Mouse (Mus musculus) liver, postnatal 0 days (tissue): Measurements from ENCODE around the gene Repin1. TPM values are rescaled to one million over a fixed set of nuclear protein-coding genes. Genes with fewer than 3 reads are reported as not detected.
"Not testable (repeated sequence)": the region's sequence is repeated elsewhere in the genome, so short reads cannot be mapped to it uniquely, and the experiment has no call there.

Experiments used
- ATAC-seq: fragments of 200-750 bp; cut with Nextera tagmentation; 2 replicates; pipeline ENCODE4 v1.8.0; 2017; ENCODE audit warnings: mild to moderate bottlenecking, moderate library complexity
- DNase-seq: peaks from one replicate; pipeline ENCODE4 v3.0.0-alpha.2; 2016
- H3K27ac ChIP-seq: fragments of 300-500 bp; sonication (generic); 2 replicates; pipeline ENCODE4 v1.5.1; 2014; ENCODE audit warnings: antibody characterized with exemption, moderate library complexity, mild to moderate bottlenecking, low read depth
- H3K27me3 ChIP-seq: fragments of 300-500 bp; sonication (generic); 2 replicates; pipeline ENCODE4 v1.6.1; 2014; ENCODE audit warnings: low read length, control low read depth, mixed read lengths; ENCODE audit not compliant: insufficient read depth
- H3K36me3 ChIP-seq: fragments of 300-500 bp; sonication (generic); replicated peaks from 2 replicates; pipeline ENCODE4 v1.6.1; 2014; ENCODE audit warnings: mild to moderate bottlenecking, control low read depth, low read length, moderate library complexity, mixed read lengths; ENCODE audit not compliant: insufficient read depth
- H3K4me1 ChIP-seq: fragments of 300-500 bp; sonication (generic); 2 replicates; pipeline ENCODE4 v1.6.1; 2014; ENCODE audit warnings: antibody characterized with exemption, mild to moderate bottlenecking, control low read depth; ENCODE audit not compliant: insufficient read depth
- H3K4me2 ChIP-seq: fragments of 300-500 bp; sonication (generic); 2 replicates; pipeline ENCODE4 v1.6.1; 2014; ENCODE audit warnings: low read depth, mild to moderate bottlenecking, low read length, moderate library complexity, mixed read lengths
- H3K4me3 ChIP-seq: fragments of 300-500 bp; sonication (generic); 2 replicates; pipeline ENCODE4 v1.5.1; 2014; ENCODE audit warnings: low read depth, low read length
- H3K9ac ChIP-seq: fragments of 300-500 bp; sonication (generic); replicated peaks from 2 replicates; pipeline ENCODE4 v1.6.1; 2014; ENCODE audit warnings: mild to moderate bottlenecking, moderate library complexity
- H3K9me3 ChIP-seq: fragments of 300-500 bp; sonication (generic); 2 replicates; pipeline ENCODE4 v1.6.1; 2016; ENCODE audit warnings: mild to moderate bottlenecking, control low read depth, low read length, mixed read lengths
- CTCF ChIP-seq: sonication (generic); IDR thresholded peaks from 2 replicates; pipeline ENCODE4 v1.5.1; 2016; ENCODE audit warnings: antibody characterized with exemption, low read depth
- EP300 ChIP-seq: IDR thresholded peaks from 2 replicates; pipeline ENCODE4 v1.6.1; 2016; ENCODE audit warnings: antibody characterized with exemption, low read depth, mild to moderate bottlenecking
- WGBS: fragments of 180-500 bp; shearing (Covaris S2); extraction: QIAGEN DNeasy Blood & Tissue Kit; methylation state at CpG from one replicate; pipeline ENCODE4 v1.1.7; 2014; ENCODE audit not compliant: insufficient replicate concordance; 5-methylcytosine and 5-hydroxymethylcytosine counted together
- polyA plus RNA-seq: library from polyadenylated mRNA; unstranded; fragments of >200 nt; fragmentation: Nextera tagmentation; extraction: Ambion mirVana; gene quantifications from 2 replicates; pipeline ENCODE4 v1.2.1, GENCODE M21; 2015

The Repin1 gene
- polyA plus RNA-seq, 1 experiment from 2014 or later = 14.4 TPM

GRCm38 (mm10) chr6:48613464-48613863 lies 19.8 kb downstream of the Repin1 start:
- Histone ChIP-seq H3K9me3 (no peaks in the 10 kb centered on the region), H3K4me3 (no peak overlapping the region), H3K4me2 (no peak overlapping the region), H3K27me3 (no peaks in the 10 kb centered on the region), H3K36me3 (no peaks in the 10 kb centered on the region; the same call in 1 of the 2 replicates), H3K27ac (no peak overlapping the region), H3K9ac (no peak overlapping the region), H3K4me1 (no peaks in the 10 kb centered on the region)
- DNase-seq (no peak), ATAC-seq (no peak)
- TF ChIP-seq EP300 (no peak), CTCF (no peak)
- WGBS = 73% methylated on average over 4 of the region's 4 CpGs

GRCm38 (mm10) chr6:48614756-48615155 lies 21.1 kb downstream of the Repin1 start:
- TF ChIP-seq EP300 (no peak), CTCF (no peak)
- Histone ChIP-seq H3K4me2 (no peak overlapping the region), H3K4me1 (no peaks in the 10 kb centered on the region), H3K9me3 (no peaks in the 10 kb centered on the region), H3K27me3 (no peaks in the 10 kb centered on the region), H3K9ac (no peak overlapping the region), H3K36me3 (peaks cover 8% of the 10 kb centered on the region), H3K4me3 (no peak overlapping the region), H3K27ac (no peak overlapping the region)
- ATAC-seq (no peak), DNase-seq (no peak)
- WGBS = 63% methylated on average over 5 of the region's 5 CpGs

GRCm38 (mm10) chr6:48620031-48620430 lies 26.3 kb downstream of the Repin1 start:
- H3K36me3 ChIP-seq = peaks cover 19% of the 10 kb centered on the region
- 91% methylated on average over 30 of the region's 30 CpGs for WGBS
- TF ChIP-seq EP300 (no peak), CTCF (no peak)
- no peaks in the 10 kb centered on the region for H3K4me1 ChIP-seq
- no peak overlapping the region for H3K4me2 ChIP-seq
- H3K4me3 ChIP-seq = no peak overlapping the region
- DNase-seq = no peak
- H3K9ac ChIP-seq = no peak overlapping the region
- no peaks in the 10 kb centered on the region for H3K27me3 ChIP-seq
- no peaks in the 10 kb centered on the region for H3K9me3 ChIP-seq
- H3K27ac ChIP-seq = no peak overlapping the region
- no peak for ATAC-seq

GRCm38 (mm10) chr6:48622186-48622843 lies 28.6 kb downstream of the Repin1 start:
- H3K27me3 ChIP-seq, H3K9me3 ChIP-seq, DNase-seq, H3K4me3 ChIP-seq, H3K27ac ChIP-seq, H3K9ac ChIP-seq, ATAC-seq, H3K4me2 ChIP-seq, H3K4me1 ChIP-seq: not testable (repeated sequence)
- peaks cover 19% of the 10 kb centered on the region for H3K36me3 ChIP-seq
- 81% methylated on average over 8 of the region's 8 CpGs for WGBS

- TF ChIP-seq EP300 = no peak
- TF ChIP-seq CTCF = no peak
- peaks cover 19% of the 10 kb centered on the region for H3K36me3 ChIP-seq
- no peak overlapping the region for H3K9ac ChIP-seq
- H3K27ac ChIP-seq = no peak overlapping the region
- H3K4me3 ChIP-seq = no peak overlapping the region
- no peaks in the 10 kb centered on the region for H3K9me3 ChIP-seq
- 83% methylated on average over 1 of the region's 1 CpGs for WGBS
- DNase-seq (no peak), ATAC-seq (no peak)
- peaks cover 11% of the 10 kb centered on the region for H3K27me3 ChIP-seq
- H3K4me2 ChIP-seq = no peak overlapping the region
- H3K4me1 ChIP-seq = peaks cover 8% of the 10 kb centered on the region
These were observed 29.8 kb downstream of the Repin1 start for GRCm38 (mm10) chr6:48623460-48623859.

GRCm38 (mm10) chr6:48626464-48626863 lies 32.8 kb downstream of the Repin1 start, which contains the start of gene AI854703:
Gene AI854703, plus strand, starts transcription at chr6:48626764.
- WGBS = 52% methylated on average over 8 of the region's 8 CpGs
- no peak for TF ChIP-seq EP300
- no peak for TF ChIP-seq CTCF
- H3K36me3 ChIP-seq = no peaks in the 10 kb centered on the region
- peak within 1 kb of the TSS; percentile 46 for H3K9ac ChIP-seq
- no peaks in the 10 kb centered on the region for H3K9me3 ChIP-seq
- peak within 1 kb of the TSS; percentile 79 for H3K4me2 ChIP-seq
- peaks cover 20% of the 10 kb centered on the region for H3K27me3 ChIP-seq
- H3K4me1 ChIP-seq = peaks cover 16% of the 10 kb centered on the region
- no peak for DNase-seq
- H3K27ac ChIP-seq = no peak within 1 kb of the TSS
- no peak for ATAC-seq
- peak within 1 kb of the TSS; percentile 42 for H3K4me3 ChIP-seq
